Mouse (Mus musculus) mouse trophoblast stem cell (cell line): Measurements from ENCODE around the gene Shprh.
"Not testable (repeated sequence)": the region's sequence is repeated elsewhere in the genome, so short reads cannot be mapped to it uniquely, and the experiment has no call there.

ENCODE experiments used
- in situ Hi-C, 2 experiments: fragments of 300-500 bp; cut with MseI, MboI; formaldehyde crosslinking; loops; 2 replicates in 1 of 2; 3 replicates in 1 of 2; pipeline ENCODE4 v1.15.1; 2025

Shprh gene

DNA sequence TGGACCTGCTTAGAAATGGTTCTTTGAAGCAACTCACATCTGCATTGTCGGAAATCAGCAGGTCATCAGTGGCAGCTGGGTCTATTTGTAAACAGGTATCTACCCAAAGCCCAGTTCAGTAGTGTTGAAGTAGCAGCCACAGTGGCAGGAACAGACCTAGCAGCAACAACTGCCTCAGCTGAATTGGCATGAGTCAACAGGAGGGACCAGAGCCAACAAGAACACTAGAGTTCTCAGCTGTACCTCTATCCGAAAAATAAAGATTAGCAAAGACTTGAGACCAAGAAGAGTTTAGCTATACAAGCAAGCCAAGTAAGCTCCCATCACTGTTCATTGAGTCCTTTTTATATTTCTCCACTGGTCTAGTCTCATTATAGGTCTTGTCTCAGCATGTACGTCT is 99.0 kb downstream of the Shprh start:
- in situ Hi-C loops, result no loop called here

DNA sequence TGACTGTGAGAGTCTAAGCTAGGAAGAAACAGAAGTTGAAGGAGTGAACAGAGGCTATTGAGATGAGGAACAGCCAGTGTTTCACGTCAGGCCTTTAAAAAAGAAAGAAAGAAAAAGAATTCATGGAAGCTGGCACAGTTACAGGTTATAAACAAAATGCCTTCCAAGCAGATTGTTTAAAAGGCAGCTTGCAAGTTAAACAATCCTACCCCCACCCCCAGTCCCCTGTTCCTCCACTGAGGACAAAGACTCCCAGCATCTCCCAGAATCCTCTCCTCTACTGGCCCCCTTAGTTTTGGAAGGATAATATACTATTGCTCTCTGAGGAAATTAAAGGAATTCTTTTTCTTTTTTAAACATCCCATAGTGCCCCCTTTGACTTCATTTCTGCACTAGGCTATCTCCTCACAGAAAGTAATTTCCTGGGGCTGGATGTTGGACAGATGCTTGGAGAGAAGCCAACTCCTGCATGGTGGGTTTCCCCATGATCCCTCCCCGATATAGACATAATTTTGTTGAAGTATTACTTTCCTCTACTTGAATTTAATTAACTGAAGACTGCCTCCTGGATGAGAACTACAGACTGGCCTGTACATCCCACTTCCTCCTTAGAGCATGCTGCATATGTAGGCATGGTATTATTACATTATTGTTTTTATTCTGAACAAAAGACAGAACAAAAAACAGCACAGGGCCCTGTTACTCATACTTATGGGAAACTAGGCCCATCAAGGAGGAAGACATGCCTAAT is 101.2 kb downstream of the Shprh start:
- in situ Hi-C loops, result no loop called here

DNA sequence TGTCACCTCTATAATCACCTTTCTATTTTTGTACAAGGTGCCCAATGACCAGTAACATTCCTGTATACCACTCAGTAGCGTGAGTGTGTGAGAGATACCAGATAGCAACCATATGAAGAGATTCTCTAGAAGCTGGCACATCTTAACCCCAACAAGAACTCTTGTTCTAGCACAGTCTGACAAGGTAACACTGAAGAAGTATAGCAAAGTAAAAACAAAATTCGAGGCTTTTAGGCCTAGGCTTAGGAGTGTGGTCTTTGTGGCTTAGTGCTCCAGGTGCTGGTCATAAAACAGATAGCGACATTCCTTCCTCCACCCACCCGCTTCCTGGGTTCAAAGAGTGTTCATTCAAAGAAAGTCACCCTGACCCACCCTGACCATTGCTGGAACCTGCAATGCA is 104.4 kb downstream of the Shprh start:
- in situ Hi-C loops, result not testable (repeated sequence)

DNA sequence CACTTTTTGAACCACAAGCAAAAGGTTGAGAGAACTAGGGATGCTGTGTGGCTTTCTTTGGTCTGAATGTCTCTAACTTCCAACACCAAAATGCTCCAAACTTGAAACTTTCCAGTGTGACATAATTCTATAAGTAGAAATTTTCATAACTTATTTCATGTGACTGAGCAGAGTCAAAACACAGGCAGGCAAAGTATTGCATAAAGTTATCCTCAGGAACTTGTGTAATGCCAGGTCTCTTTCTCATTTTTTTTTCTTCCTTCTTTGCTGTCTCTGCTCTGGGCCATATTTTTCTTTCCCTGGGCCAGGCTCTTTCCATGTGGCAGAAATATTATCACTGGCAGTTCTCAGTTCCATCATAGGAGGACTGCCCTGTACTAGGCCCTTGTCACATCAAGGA is 110.9 kb downstream of the Shprh start:
- in situ Hi-C loops, result no loop called here

DNA sequence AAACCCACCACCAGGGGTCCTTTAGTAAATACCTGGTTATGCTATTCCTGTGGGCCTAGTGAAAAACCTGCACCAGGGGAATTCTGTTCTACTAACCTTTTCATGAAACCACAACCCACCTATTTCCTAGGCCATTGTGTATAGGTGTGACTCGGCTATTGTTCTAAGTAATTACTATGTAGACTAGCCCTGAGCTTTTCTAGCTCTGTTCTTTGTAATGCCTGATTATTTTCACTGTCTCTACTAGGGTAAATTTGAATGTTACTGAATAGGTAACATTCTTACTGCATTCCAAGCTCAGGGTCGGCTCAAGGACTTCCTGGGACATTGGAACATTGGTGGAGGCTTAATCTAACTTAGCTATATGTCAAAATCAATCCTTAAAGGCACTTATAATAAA is 113.1 kb downstream of the Shprh start:
- in situ Hi-C loops, result not testable (repeated sequence)

DNA sequence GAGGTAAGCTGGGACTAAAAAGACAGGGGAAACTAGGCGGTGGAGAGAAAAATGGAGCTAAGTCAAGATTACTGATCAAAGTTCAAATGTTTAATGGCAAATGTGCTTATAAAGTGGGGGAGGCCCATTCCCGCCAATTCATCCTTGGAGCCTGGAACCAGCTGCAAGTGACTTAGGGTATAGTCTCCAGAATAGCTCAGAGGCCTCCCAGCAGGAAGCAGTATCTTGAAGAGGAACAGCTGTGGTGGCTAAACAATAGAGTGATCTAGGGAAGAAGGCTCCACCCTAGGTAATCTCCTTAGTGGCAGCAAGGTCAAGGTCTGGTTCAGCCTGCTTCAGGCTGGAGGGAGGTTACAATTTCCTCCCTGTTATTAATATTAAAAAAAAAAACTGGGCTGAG is 114.6 kb downstream of the Shprh start:
- in situ Hi-C loops, result not testable (repeated sequence)
